Mouse (Mus musculus) testis, adult 2 months (tissue): ENCODE measurements around the gene Gm5108.

ENCODE experiments used
- CTCF ChIP-seq: fragments of 200-500 bp; IDR thresholded peaks from 2 replicates; pipeline ENCODE4 v1.5.1; 2012; ENCODE audit warnings: low read depth, mild to moderate bottlenecking, inconsistent platforms, low read length, moderate library complexity; ENCODE audit not compliant: control insufficient read depth, insufficient read depth, insufficient replicate concordance
- POLR2A ChIP-seq: fragments of 200-500 bp; IDR thresholded peaks from 2 replicates; pipeline ENCODE4 v1.6.1; 2012; ENCODE audit warnings: low read depth, mild to moderate bottlenecking, inconsistent platforms, low read length, moderate library complexity; ENCODE audit not compliant: control insufficient read depth

DNA sequence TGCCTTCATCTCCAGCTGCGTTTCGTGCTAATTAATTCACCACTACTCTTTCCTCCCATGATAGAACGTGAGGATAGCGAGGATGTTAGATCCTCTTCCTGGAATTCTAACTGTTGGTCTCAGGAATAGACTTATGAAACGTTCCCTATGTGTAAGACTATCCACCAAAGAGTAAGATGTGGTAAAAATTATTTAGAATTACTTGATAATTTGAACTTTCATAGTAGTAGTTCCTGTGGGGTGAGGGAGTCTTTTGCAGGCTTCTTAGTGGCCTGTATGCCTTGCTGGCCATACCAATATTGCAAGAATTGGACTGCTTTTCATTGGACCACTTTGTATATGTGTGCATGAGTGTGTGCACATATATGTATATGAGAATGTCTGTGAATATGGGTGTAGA, 4.9 kb downstream of the Gm5108 start, which contains the start of gene Gm21905:
- TF ChIP-seq POLR2A = no peak
- no peak for TF ChIP-seq CTCF
